Mouse (Mus musculus) ES-Bruce4 (cell line): Measurements from ENCODE around the gene 1700012B07Rik.

Source experiments
- CTCF ChIP-seq: IDR thresholded peaks from one replicate; pipeline ENCODE4 v1.8.1; 2011; ENCODE audit warnings: low read depth, low read length
- POLR2A ChIP-seq: IDR thresholded peaks from one replicate; pipeline ENCODE4 v1.8.1; 2011; ENCODE audit warnings: low read length; ENCODE audit not compliant: insufficient read depth

DNA sequence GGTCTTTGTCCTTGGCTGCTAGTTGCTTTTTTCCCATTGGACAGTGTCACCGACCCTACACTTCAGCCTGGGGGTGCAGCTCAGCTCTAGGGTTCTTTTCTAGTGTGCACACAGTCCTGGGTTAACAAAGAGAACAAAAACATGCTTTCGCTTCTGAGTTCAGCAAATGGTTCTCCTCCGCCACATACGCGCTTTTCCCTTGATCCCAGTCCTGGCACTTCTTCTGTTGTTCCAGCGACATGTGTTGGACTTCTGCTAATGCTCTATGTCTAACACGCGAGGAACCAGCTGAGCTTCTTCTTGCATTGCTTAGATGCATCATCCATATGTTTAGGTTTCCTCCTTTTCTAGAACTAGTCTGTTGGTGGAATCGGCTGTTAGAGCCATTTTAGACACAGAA lies 48.9 kb upstream of the 1700012B07Rik start:
- TF ChIP-seq POLR2A (no peak), CTCF (no peak)
